8 mouse cellular contexts compared by ENCODE assay signal in genomic region chr9:110532538-110533291, GRCm38 (mm10). TPM values are rescaled to one million over a fixed set of nuclear protein-coding genes. Genes with fewer than 3 reads are reported as not detected.
DNase-seq lines count a peak whose midpoint lies in the region; ATAC-seq lines count a peak whose summit lies in the region.

Setd2 (plus strand) TSS chr9:110532597.

- H3K36me3 ChIP-seq in intestine, embryonic 16.5 days (ENCODE audit: control insufficient read depth, insufficient read depth, low read length): no peaks in the 10 kb centered on the region

- DNase-seq in retina, adult 2 months (ENCODE audit: low read depth, low spot score): peak; percentile 32
- no peak for DNase-seq in retina, postnatal 1 day
- peak; percentile 31 for DNase-seq in embryo, embryonic 11.5 days (ENCODE audit: low read depth, low spot score)
- DNase-seq in gastrocnemius, postnatal 4 days (ENCODE audit: low spot score in 2 of 2): peak; percentile 62 to 76
- DNase-seq in left cerebral cortex, postnatal 25 days (ENCODE audit: low spot score in 2 of 2): peak; percentile 58 to 75
- DNase-seq in mesoderm, embryonic 11.5 days (ENCODE audit: low read depth, low spot score): peak; percentile 56
- peak; percentile 72 for DNase-seq in spleen, adult 12 weeks (ENCODE audit: low spot score)

- peak within 1 kb of the TSS; percentile 98 for H3K27ac ChIP-seq in intestine, embryonic 16.5 days (ENCODE audit: low read length)

- H3K27me3 ChIP-seq in intestine, embryonic 16.5 days (replicated peaks; ENCODE audit: control insufficient read depth, insufficient read depth, low read length): no peaks in the 10 kb centered on the region

- H3K4me1 ChIP-seq in intestine, embryonic 16.5 days (ENCODE audit: control insufficient read depth, insufficient read depth, low read length): peaks cover 16% of the 10 kb centered on the region

- peak within 1 kb of the TSS; percentile 100 for H3K4me3 ChIP-seq in intestine, embryonic 16.5 days (ENCODE audit: low read length)

- intact Hi-C loops in left cerebral cortex, postnatal 25 days (cut with DNase I): loop anchor here (1.0 kb wide), 2 partner anchors 56 to 124 kb away; partner anchors contain the start of genes Kif9, Klhl18 and Ptpn23

- no peaks in the 10 kb centered on the region for H3K9me3 ChIP-seq in intestine, embryonic 16.5 days (ENCODE audit: control insufficient read depth, low read length)

- H3K4me2 ChIP-seq in intestine, embryonic 16.5 days (ENCODE audit: low read depth, low read length): peak within 1 kb of the TSS; percentile 87

- under 1% methylated on average over 89 of the region's 109 CpGs for WGBS in intestine, embryonic 16.5 days

- H3K9ac ChIP-seq in intestine, embryonic 16.5 days (ENCODE audit: low read depth, low read length): peak within 1 kb of the TSS; percentile 100

- peak; percentile 67 for ATAC-seq in intestine, embryonic 16.5 days

RNA-seq across cellular contexts. Expression of gene Setd2, which starts in this region (rescaled TPM):
- 10 to 100 TPM; 61.7 to 62.3 TPM for total RNA-seq in gastrocnemius, postnatal 4 days (2021)
- 16.8 and 18.1 TPM in 2 replicates for polyA plus RNA-seq in intestine, embryonic 16.5 days (2015; fragmentation: Nextera tagmentation; extraction: Ambion mirVana)
- 10 to 100 TPM; 68.9 to 74.9 TPM for total RNA-seq in left cerebral cortex, postnatal 25 days (2021)
